Mouse (Mus musculus) bone marrow macrophage, adult 2 months (primary cell): ENCODE measurements around the gene Tnrc6a.

Experiments used
- CTCF ChIP-seq: IDR thresholded peaks from 2 replicates; pipeline ENCODE4 v1.5.1; 2012; ENCODE audit warnings: low read depth, mild to moderate bottlenecking, low read length, moderate library complexity
- POLR2A ChIP-seq: IDR thresholded peaks from 2 replicates; pipeline ENCODE4 v1.6.1; 2012; ENCODE audit warnings: mild to moderate bottlenecking, low read depth, low read length, borderline replicate concordance

DNA sequence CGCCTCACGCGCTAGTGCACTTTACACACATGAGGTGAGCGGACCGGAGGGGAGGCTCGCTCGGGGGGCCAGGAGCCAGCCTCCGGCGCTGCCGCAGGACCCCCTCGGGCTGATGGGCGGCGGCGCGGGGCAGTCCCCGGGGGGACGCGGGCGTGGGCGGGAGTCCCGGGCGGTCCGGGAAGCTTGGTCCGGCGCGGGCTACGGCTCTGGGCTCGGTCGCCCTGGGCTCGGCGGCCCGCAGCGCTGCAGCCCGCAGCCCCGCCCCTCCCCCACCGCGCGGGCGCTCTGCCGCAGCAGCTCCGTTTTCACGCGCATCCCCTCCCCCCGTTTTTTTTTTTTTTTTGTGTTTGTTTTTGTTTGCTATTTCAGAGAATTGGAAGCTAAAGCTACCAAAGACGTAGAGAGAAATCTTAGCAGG lies 623 bp downstream of the Tnrc6a start:
- TF ChIP-seq CTCF (no peak), POLR2A (no peak)
